Mouse (Mus musculus) gastrocnemius, postnatal 36 days (tissue): Measurements from ENCODE around the gene Palm. TPM values are rescaled to one million over a fixed set of nuclear protein-coding genes. Genes with fewer than 3 reads are reported as not detected.
"Not testable (repeated sequence)": the region's sequence is repeated elsewhere in the genome, so short reads cannot be mapped to it uniquely, and the experiment has no call there.

ENCODE experiments used
- DNase-seq, 2 experiments: peaks; one replicate each; pipeline ENCODE4 v3.0.0; 2022
- intact Hi-C: fragments of 180-260 bp; cut with DNase I; formaldehyde crosslinking; loops from one replicate; pipeline ENCODE4 v1.15.1; 2025
- long read RNA-seq, 2 experiments: library from polyadenylated mRNA; stranded (forward); transcript quantifications; one replicate each; pipeline ENCODE4 v2.0.0; 2021
- total RNA-seq, 2 experiments: library from RNA; stranded (reverse); gene quantifications; 2 replicates each; pipeline ENCODE4 v1.2.3; 2021

Gene Palm
- total RNA-seq: 10 to 100 TPM; 13.8 to 21.4 TPM
- long read RNA-seq, experiment 1, partial matches to known transcripts: 5 of 6 reads
- long read RNA-seq, experiment 1, other reads (novel, unspliced or antisense): 0 of 6 reads
- long read RNA-seq, experiment 2, partial matches to known transcripts: 1 of 7 reads
- long read RNA-seq, experiment 2, other reads (novel, unspliced or antisense): 2 of 7 reads

- intact Hi-C loops: loop anchor here (1.0 kb wide), 1 partner anchor 19 kb away; no protein-coding TSS in a partner anchor
- peak; percentile 71 to 81 for DNase-seq
Observed at GRCm38 (mm10) chr10:79793051-79793737, at the start of gene Palm. Gene Palm (plus strand): TSS chr10:79793572.

GRCm38 (mm10) chr10:79743650-79744365, 49.6 kb upstream of the Palm start:
- intact Hi-C loops: no loop called here
- no peak for DNase-seq

- DNase-seq: no peak
- intact Hi-C loops: no loop called here
Observed at GRCm38 (mm10) chr10:79745411-79745810, 48.0 kb upstream of the Palm start.

- DNase-seq: peak; percentile 90 to 92
- intact Hi-C loops: no loop called here
Observed at GRCm38 (mm10) chr10:79745898-79746773, 47.2 kb upstream of the Palm start, which contains the start of gene Polrmt. Gene Polrmt (minus strand): TSS chr10:79746581.

GRCm38 (mm10) chr10:79746774-79747151, 46.6 kb upstream of the Palm start:
- DNase-seq: no peak
- intact Hi-C loops: no loop called here

GRCm38 (mm10) chr10:79748496-79748895, 44.9 kb upstream of the Palm start:
- intact Hi-C loops: no loop called here
- no peak for DNase-seq

GRCm38 (mm10) chr10:79754856-79755516, 38.4 kb upstream of the Palm start, which contains the start of gene Fgf22:
Gene Fgf22 (plus strand): TSS chr10:79755076.
- intact Hi-C loops: no loop called here
- DNase-seq: peak in 1 of 2 experiments; percentile 63

GRCm38 (mm10) chr10:79755854-79756253, 37.5 kb upstream of the Palm start:
- intact Hi-C loops: no loop called here
- no peak for DNase-seq

- DNase-seq: no peak
- intact Hi-C loops: no loop called here
Observed at GRCm38 (mm10) chr10:79756660-79757059, 36.7 kb upstream of the Palm start.

- DNase-seq, intact Hi-C loops: not testable (repeated sequence)
Observed at GRCm38 (mm10) chr10:79759675-79760074, 33.7 kb upstream of the Palm start.

GRCm38 (mm10) chr10:79760603-79761143, 32.7 kb upstream of the Palm start:
- intact Hi-C loops: no loop called here
- no peak for DNase-seq

GRCm38 (mm10) chr10:79762875-79763274, 30.5 kb upstream of the Palm start:
- intact Hi-C loops: no loop called here

GRCm38 (mm10) chr10:79764234-79764633, 29.1 kb upstream of the Palm start:
- intact Hi-C loops: no loop called here
- no peak for DNase-seq

More at GRCm38 (mm10) chr10:79762875-79763274, 30.5 kb upstream of the Palm start:
- no peak for DNase-seq

- no peak for DNase-seq
- intact Hi-C loops: no loop called here
Observed at GRCm38 (mm10) chr10:79765228-79765745, 28.1 kb upstream of the Palm start.

GRCm38 (mm10) chr10:79766001-79766507, 27.3 kb upstream of the Palm start:
- intact Hi-C loops: no loop called here
- DNase-seq: no peak

GRCm38 (mm10) chr10:79766508-79767325, 26.7 kb upstream of the Palm start, which contains the start of gene Rnf126:
Gene Rnf126 (minus strand): TSS chr10:79766952.
- DNase-seq: peak; percentile 99 to 100
- intact Hi-C loops: no loop called here

- intact Hi-C loops: loop anchor here (2.0 kb wide), 1 partner anchor 43 kb away; no protein-coding TSS in a partner anchor
- DNase-seq: peak; percentile 80 to 92
Observed at GRCm38 (mm10) chr10:79767372-79768244, 25.8 kb upstream of the Palm start.
